Mouse (Mus musculus) left cerebral cortex, adult 11 months (tissue): ENCODE results near the gene Wee2.

Experiments used
- DNase-seq: peaks from one replicate; pipeline ENCODE4 v3.0.0; 2022; ENCODE audit warnings: low spot score

Wee2 gene

DNA sequence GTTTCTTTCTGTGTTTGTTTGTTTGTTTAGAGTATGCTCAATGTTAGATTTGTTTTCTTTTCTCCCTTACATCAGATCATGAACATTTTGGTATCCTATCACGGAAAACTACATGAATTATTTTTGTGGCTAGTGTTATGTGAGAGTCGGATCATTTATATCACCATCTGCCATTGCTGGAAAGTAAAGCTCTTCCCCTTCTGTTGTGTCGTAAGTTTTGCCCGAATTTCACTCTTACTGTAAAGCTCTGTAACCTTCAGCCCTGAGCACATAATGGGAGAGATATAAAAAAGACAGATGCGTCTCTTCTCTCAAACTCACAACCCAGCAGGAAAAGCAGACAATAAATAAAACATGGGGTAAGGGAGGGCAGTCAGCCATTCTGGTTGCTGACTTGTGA is at the start of gene Wee2:
Wee2 (plus strand) TSS at position 153 of the 400 bp plus-strand sequence.
- DNase-seq = no peak

DNA sequence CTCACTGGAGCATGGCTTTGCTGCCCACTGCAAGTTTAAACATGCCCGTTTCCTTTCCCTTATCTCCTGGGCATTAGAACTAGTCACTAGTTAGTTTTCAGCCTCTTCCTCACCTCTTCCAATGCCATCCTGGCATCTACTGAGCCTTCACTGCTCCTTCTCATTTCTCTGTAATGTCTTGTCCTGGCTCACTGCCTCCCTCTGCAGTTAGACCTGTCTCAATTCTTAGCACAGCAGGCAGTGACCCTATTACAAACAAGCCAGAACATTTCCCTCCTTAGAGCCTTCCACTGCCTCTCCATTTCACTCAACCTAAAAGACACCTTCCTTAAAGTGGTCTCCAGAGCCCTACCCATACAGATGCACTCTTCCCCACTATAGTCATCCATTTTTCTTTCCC is 47.9 kb upstream of the Wee2 start:
- DNase-seq = no peak

GRCm38 (mm10) chr6:40393213-40393612 is 45.7 kb upstream of the Wee2 start:
- DNase-seq = peak; percentile 85

DNA sequence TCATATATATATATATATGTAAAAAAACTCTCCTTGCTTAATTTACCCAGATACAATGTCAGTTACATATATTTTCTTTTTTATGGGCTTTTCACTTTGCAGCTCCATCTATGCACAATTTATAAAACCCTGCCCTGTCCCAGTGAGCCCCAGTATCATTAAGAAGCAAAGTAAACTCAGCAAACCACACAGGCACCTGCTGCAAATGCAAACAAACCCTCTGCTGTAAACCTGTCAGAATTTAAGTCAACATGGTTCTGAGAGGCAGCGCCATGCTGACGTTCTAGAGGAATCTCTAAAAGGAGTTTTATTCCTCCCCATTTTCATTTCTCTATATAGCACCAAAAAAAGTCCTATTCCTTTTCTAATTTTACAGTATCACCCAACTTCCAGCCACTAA is 36.9 kb upstream of the Wee2 start:
- DNase-seq = no peak

DNA sequence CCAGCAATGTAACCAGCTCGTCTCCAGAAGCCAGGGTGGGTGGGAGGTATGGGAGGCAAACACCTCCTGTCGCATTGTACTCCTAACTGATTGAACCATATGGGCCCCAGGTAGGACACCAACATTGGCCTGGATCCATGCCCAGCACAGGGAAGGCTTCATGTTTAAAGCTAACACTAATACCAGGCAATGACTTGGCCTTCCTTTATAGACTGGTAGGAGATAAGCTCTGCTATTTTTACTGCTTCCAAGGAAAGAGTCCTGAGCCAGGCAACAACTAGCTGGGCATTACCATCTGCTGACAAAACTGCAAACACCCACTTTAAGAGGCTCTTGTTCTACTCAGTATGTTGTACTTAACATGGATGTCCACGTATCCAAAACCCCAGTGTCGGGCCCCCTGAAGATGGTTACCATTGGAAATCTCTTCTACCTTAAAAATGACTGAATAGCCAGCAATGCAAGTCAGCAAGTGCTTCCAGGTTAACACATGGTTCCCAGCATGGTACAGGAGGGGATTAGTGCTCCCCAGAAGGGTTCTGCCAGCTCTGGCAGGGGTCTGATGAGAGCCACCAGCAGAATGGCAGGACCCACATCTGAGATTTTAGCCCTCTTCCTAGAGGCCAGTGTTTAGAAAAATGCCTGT is 35.1 kb upstream of the Wee2 start:
- no peak for DNase-seq

- no peak for DNase-seq
Measured at GRCm38 (mm10) chr6:40411085-40411484, 27.8 kb upstream of the Wee2 start.

GRCm38 (mm10) chr6:40413046-40413445 is 25.8 kb upstream of the Wee2 start:
- DNase-seq = no peak

DNA sequence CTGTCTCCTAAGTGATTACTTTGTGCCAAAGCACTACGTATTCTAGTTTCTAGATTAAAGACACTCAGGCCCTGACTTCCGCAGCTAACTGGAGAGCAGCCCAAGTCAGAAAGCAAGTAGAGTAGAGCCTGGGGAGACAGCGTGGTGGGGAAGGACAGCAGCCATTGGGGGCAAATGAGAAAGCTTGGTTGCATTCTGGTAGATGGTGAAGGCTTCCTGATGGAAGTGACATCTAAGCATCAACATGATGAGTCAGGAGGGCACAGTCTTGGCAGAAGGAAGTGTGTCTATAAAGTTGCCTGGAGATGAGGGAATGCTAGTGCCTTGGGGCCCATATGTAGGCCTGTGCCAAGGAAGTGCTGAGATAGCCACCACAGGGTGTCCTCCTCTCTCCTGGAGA is 25.3 kb upstream of the Wee2 start:
- no peak for DNase-seq

GRCm38 (mm10) chr6:40415799-40416198 is 23.1 kb upstream of the Wee2 start:
- DNase-seq = no peak

GRCm38 (mm10) chr6:40418386-40418785 is 20.5 kb upstream of the Wee2 start:
- DNase-seq = no peak

DNA sequence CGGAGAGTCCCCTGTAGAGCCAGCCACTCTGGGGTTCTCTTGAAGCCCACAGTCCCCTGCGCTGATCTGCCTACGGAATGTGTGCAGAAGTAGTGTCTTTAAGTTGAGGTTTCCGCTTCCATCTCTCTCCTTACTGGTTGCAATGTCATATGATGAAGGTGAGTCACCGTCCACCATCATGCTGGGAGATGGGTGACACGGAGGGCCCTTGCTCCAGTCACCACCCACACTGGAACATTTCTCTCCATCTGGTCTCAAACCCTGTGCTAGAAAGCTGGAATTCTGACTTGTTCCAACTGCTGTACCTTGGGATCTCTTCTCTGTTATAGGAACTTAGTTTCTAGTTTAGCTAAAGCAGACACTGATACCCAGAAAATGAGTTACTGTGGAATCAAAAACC is 17.8 kb upstream of the Wee2 start:
- DNase-seq = no peak

- DNase-seq = no peak
Measured at GRCm38 (mm10) chr6:40423013-40423412, 15.9 kb upstream of the Wee2 start.

DNA sequence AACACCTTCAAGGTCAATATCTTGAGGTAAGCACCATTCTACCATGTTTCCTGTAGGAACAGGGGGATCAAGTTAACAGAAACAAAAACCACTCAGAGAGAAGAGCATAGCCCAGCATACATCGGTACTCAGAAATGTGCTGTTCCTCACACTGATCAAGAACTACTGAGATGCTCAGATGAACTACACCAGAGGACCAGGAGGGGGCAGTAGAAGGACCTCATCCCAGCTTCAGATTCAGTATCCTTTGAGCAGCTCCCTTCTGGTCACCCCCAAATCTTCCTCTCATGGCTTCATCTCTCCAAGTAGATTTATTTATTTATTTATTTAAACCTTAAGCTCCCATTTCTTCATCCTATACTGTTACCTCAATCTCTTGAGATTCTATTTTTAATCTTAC is 15.1 kb upstream of the Wee2 start:
- no peak for DNase-seq

GRCm38 (mm10) chr6:40427441-40427840 is 11.4 kb upstream of the Wee2 start:
- DNase-seq = no peak

DNA sequence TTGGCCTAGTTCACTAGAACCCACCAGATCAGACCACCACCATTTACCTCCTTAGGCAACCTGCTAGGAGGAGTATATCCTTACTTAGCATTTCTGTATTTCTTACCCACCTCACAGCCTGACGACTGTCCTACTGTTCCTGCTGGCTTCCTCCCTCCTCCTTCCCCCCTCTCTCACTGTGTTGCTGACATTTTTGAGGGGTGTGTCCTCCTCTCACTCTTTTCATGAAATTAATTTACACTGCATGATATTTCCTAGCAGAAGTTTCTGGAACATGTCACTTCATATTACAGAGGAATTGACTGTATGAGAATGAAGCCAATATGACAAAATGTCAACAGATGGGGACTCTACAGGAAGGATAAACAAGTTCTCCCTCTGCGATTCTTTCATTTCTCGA is 10.2 kb upstream of the Wee2 start:
- DNase-seq = no peak

- no peak for DNase-seq
Measured at GRCm38 (mm10) chr6:40429521-40429931, 9.4 kb upstream of the Wee2 start.

GRCm38 (mm10) chr6:40430251-40430650 is 8.6 kb upstream of the Wee2 start:
- no peak for DNase-seq

DNA sequence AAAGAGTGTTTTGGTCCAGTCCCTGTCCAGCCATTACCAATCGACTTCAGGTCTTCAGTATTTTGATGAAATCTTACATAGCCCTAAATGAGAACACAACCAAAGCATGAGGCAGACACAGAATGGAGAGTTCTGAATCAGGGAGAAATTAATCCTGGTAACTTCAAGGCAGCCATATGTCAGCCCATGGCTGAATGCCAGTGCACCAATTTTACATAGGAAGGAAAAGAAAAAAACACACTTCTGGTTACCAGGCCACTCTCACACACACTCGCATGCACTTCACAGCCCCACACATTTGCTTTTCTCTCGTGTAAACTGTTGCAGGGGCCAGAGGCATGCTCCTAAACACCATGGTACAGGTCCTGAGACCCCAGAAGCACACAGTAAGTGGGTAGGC is 8.0 kb upstream of the Wee2 start:
- no peak for DNase-seq

DNA sequence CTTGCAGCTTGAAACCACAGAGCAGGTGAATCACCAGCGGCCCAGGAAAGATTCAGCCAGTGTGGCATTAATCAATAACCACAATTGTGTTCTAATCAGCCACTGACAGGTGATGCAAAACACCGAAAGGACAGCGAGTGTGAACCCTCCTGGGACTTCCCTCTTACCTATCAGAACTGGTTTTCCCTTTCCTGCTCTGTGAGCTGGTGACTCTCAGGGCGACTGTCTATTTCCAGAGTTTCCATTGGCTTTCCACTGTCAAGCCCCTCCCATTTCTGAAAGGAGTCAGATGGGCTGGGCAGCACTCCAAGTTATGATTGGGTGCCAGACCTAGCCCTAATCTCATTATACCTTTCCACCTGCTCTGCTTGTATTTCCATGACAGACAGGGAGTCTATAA is 7.5 kb upstream of the Wee2 start:
- DNase-seq = no peak

GRCm38 (mm10) chr6:40431812-40432211 is 7.1 kb upstream of the Wee2 start:
- no peak for DNase-seq

DNA sequence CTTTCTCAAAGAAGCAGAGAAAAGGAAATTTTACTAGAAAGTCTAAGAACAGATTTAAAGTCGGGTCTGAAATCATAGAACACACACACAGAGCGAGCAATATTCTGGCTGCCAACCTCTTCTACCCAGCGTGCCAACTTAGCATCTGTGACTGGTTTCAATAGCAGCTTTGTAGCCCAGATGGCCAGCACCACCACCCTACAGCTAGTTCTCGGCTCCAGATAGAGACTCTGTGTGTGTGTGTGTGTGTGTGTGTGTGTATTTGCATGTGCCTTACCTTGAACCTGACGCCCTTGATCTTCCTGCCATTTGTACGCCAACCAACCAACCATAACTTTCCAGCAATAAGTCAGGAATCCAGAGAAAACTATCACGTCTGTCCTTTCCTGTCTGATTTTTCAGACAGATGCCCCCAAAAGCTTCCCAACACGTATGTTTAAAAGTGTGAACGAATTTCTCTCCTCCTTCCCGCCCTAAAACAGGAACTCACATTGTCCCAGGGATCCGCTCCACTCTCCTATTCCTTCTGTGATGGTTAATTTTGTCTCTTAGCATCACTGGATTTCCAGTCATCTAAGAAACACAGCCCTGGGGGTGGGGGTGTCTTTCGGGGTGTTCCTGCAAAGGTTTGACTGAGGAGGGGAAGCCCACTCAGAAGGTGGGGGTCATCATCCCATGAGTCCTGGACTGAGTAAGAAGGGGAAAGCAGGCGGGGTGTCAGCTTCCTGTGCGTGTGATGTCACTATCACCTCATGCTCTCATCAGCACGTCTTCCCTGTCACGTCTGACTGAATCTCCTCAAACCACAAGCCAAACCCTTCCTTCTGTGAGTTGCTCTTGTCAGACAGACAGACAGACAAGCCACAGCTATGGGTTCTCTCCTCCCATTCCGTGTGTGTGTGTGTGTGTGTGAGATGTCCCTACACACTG is 6.3 kb upstream of the Wee2 start:
- peak; percentile 68 for DNase-seq

DNA sequence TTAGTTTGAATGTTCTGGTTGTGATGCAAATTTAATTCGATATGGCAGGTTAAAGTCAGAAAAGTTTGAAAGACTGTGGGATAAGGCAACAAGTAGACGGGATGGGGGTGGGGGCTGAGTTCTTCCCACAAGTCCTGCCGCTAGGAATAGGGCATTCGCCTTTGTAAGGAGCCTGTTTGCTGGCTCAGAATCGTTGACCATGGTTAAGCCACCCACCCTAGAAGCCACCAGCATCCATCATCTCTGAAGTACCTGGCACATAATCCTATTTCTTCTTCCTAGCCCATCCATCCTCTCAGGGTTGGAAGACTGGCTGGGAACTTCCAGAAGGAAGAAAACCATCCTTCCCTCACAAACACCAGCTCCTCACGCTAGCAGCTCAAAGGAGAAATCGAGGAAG is 4.2 kb upstream of the Wee2 start:
- no peak for DNase-seq
